Mouse (Mus musculus) gastrocnemius, adult 2 months (tissue): ENCODE results near the gene Cadps. TPM values are rescaled to one million over a fixed set of nuclear protein-coding genes. Genes with fewer than 3 reads are reported as not detected.
A peak's percentile ranks its signal among the peaks of the same experiment; 100 is the strongest.

Experiments used
- DNase-seq: peaks from one replicate; pipeline ENCODE4 v3.0.0; 2022
- H3K27ac ChIP-seq: fragments of 200-600 bp; 2 replicates; pipeline ENCODE4 v1.8.1; 2022; ENCODE audit warnings: mild to moderate bottlenecking
- H3K4me3 ChIP-seq: fragments of 200-600 bp; 2 replicates; pipeline ENCODE4 v1.8.1; 2022; ENCODE audit warnings: mild to moderate bottlenecking, moderate library complexity
- CTCF ChIP-seq: fragments of 200-600 bp; IDR thresholded peaks from 2 replicates; pipeline ENCODE4 v1.8.1; 2022; ENCODE audit warnings: antibody characterized with exemption, mild to moderate bottlenecking, moderate library complexity
- intact Hi-C: fragments of 180-260 bp; cut with DNase I; formaldehyde crosslinking; loops from one replicate; pipeline ENCODE4 v1.15.1; 2025
- long read RNA-seq, 2 experiments: library from polyadenylated mRNA; stranded (forward); transcript quantifications; one replicate each; pipeline ENCODE4 v2.0.0; 2021
- total RNA-seq, 2 experiments: library from RNA; stranded (reverse); gene quantifications; 2 replicates each; pipeline ENCODE4 v1.2.3; 2021

The Cadps gene
- total RNA-seq: under 1 TPM; 0.06 to 0.20 TPM
- long read RNA-seq, experiment 1: 0 reads
- long read RNA-seq, experiment 2: 0 reads

DNA sequence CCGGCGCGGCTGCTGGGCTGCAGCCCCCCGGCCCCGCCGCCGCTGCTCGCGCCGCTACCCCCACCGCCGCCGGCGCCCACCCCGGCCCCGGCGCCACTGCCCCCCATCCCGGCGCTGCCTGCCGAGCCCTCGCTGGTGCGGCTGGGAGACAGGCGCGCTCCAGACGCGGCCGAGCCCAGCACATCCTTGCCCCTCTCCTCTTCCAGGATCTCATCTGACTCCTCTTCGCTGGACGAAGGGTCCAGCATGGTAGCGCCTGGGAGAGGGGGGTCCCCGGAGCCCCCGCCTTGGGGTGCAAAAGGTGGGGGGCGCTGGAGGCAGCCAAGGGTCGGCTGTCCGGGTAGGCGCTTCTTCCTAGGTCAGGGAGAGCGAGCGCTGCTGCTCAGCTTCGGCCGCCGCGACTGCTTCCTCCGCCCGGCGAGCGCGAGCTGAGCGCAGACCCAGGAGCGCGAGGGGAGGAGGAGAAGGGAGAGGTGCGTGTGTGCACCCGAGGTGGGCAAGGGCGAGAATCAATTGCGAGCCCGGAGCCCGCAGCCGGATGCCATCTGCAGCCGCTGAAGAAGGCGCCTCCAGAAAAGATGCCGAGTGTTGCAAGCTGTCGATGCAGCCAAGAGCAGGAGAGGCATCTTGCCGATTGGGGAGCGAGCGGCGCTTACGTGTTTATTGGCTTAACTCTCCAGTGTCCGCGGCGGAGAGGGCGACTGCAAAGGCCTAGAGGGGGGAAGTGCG is at the start of gene Cadps:
Gene Cadps, minus strand, starts transcription at position 589 of the 729 bp plus-strand sequence.
- intact Hi-C loops: no loop called here
- peak; percentile 17 for DNase-seq
- peak within 1 kb of the TSS; percentile 32 for H3K4me3 ChIP-seq
- TF ChIP-seq CTCF: no peak
- H3K27ac ChIP-seq: no peak within 1 kb of the TSS

DNA sequence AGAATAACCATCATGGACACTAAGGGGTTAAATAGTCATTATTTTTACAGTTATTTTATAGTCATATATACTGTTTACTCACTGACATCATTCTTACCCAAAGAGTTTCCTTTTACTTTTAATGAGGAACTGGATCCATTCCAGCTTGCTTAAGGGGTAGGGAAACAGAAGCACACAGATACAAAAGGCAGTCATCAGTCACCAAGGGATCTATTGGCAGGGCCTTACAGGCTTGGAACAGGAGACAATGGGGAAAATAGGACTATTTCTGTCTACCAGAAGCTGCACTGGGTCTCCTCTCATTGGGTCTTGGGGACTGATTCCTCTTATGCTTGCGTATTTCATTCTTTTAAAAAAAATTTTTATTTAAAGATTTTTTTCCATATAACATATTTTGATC is 46.7 kb upstream of the Cadps start:
- intact Hi-C loops: no loop called here
- no peak for DNase-seq
- TF ChIP-seq CTCF: no peak
- H3K27ac ChIP-seq: no peak overlapping the region
- H3K4me3 ChIP-seq: no peak overlapping the region

DNA sequence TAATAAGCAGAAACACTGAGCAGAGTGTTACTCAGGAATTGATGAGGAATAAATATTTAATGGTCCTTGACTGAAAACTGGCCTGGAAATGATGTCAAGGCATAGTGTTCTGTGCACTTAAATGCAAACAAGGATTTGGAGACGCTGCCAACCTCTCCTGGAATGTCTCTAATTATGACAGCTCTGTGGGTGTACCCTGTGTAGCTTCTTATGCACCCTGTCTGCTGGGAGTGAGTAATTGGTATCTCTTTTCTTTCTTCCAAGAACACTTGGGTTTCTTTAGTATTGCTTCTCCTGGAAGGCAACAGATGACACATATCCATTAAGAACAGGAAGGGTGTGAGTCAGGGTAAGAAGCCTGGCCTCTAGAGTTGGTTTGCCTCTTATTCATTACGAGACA is 42.4 kb upstream of the Cadps start:
- DNase-seq: no peak
- Histone ChIP-seq H3K27ac (no peak overlapping the region), H3K4me3 (no peak overlapping the region)
- intact Hi-C loops: no loop called here
- no peak for TF ChIP-seq CTCF

DNA sequence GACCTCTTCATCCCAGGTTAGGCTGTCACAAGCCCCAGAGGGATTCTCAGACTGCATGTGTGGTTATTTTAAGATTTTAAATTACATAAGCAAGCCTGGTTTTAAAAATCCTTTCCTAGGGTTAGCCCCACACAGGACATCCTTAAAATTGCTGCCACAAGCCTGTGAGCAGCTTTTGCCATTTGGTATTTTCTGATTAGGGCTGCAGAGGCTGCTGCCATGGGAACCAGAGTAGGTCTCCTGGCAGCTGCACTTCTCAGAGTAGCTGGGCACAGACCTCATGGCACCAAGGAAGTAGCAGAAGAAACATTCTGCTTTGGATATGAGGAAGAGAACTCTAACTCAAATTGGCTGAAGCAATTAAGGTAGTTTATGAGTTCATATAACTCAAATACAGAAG is 21.0 kb upstream of the Cadps start:
- TF ChIP-seq CTCF: no peak
- intact Hi-C loops: no loop called here
- no peak for DNase-seq
- Histone ChIP-seq H3K27ac (no peak overlapping the region), H3K4me3 (no peak overlapping the region)

DNA sequence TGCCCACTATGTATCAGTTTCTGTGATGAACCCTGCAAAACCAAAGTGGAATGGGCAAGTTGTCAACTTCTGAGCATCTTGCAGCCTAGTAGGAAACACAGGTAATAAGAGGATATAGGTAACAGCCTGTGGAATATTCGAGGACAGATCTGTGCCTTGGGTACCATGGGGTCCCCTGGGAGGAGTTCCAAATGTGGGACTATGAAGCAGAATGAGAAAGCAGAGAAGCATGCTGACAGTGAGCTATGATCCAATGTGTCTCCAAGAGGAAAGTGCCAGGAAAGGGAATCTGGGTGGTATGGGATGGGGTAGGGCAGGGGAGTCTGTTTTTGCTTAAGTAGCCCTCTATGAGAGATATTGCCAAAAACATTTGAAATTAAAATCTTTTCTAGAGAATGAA is 16.6 kb upstream of the Cadps start:
- intact Hi-C loops: no loop called here
- DNase-seq: no peak
- TF ChIP-seq CTCF: no peak
- Histone ChIP-seq H3K4me3 (no peak overlapping the region), H3K27ac (no peak overlapping the region)

DNA sequence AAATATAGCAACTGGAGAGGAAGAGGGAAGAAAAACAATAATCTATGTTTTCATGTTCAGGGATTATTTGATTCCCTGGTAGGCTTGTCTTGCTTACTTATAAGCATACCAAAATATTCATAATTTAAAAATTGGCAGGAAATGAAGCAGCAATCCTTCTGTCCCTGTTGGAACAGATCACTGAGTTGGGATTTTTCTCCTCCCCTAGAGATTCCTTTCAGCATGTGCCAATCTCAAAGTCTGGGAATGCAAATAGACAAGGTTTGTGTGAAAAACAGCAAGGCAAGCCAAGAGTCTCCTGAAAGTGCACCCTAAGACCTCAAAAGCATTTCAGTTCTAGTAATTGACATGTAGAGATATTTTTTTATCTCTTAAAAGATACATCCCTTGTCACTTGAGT is 16.1 kb upstream of the Cadps start:
- Histone ChIP-seq H3K4me3 (no peak overlapping the region), H3K27ac (no peak overlapping the region)
- TF ChIP-seq CTCF: no peak
- intact Hi-C loops: no loop called here
- DNase-seq: no peak

DNA sequence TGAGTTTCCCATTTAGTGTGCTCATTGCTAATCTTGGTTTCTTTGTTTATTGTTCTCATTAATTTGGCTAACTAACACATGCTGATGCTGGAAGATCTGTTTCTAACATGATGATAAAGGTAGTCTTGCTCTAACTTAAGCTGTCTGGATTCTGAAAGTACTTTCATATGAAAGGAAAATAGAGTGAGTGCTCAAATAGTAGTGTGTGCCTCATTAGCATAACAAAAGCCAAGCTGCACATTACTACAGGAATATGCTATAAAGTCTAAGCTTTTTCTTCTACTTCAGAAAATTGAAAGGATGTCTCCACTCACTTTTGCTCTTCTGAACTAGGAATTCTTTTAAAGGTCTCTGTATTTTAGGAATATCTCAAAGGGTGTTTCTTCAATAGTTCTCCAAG is 15.4 kb upstream of the Cadps start:
- DNase-seq: no peak
- Histone ChIP-seq H3K4me3 (no peak overlapping the region), H3K27ac (no peak overlapping the region)
- intact Hi-C loops: no loop called here
- no peak for TF ChIP-seq CTCF

- TF ChIP-seq CTCF: no peak
- no peak overlapping the region for H3K4me3 ChIP-seq
- no peak overlapping the region for H3K27ac ChIP-seq
- no peak for DNase-seq
- intact Hi-C loops: no loop called here
These were observed 15.0 kb upstream of the Cadps start for GRCm38 (mm10) chr14:12837902-12838301.

- TF ChIP-seq CTCF: no peak
- DNase-seq: no peak
- H3K27ac ChIP-seq: no peak overlapping the region
- intact Hi-C loops: no loop called here
- H3K4me3 ChIP-seq: no peak overlapping the region
These were observed 902 bp upstream of the Cadps start for GRCm38 (mm10) chr14:12823781-12824180.

DNA sequence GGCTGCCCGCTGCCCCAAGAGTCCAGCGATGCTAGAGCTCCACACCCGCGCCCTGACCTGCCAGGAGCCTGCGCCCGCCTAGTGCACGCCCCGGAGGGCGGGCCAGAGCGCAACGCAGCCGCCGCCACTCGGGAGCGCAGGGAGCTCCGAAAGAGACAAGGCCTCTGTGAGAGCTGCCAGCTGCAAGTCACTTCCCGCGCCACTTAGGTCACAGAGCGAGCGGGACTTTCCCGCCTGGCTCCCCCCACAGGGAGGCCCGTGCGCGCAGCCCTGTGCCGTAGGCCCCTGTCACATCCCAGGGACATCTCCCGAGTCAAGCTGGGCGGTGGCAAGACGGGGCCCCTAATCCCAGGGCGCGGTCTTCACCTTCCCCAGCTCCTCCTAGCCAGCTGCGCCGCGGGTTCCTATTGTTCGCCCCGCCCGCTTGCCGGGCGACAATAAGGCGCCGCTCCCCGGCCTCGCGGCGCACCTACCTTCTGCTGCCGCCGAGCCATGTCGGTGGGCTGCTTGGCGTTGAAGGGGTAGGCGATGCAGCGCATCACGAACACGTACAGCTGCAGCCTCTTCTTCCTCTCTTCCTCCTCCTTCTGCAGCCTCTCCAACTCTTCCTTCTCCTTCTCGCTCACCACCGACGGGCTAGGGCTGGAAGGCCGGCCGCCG is 918 bp downstream of the Cadps start:
- DNase-seq: no peak
- Histone ChIP-seq H3K4me3 (peak overlapping the region; percentile 32), H3K27ac (no peak overlapping the region)
- no peak for TF ChIP-seq CTCF
- intact Hi-C loops: no loop called here

GRCm38 (mm10) chr14:12821156-12821813 is 1.6 kb downstream of the Cadps start:
- TF ChIP-seq CTCF: no peak
- no peak overlapping the region for H3K27ac ChIP-seq
- H3K4me3 ChIP-seq: peak overlapping the region; percentile 32; the same call in 1 of the 2 replicates
- DNase-seq: no peak
- intact Hi-C loops: no loop called here

DNA sequence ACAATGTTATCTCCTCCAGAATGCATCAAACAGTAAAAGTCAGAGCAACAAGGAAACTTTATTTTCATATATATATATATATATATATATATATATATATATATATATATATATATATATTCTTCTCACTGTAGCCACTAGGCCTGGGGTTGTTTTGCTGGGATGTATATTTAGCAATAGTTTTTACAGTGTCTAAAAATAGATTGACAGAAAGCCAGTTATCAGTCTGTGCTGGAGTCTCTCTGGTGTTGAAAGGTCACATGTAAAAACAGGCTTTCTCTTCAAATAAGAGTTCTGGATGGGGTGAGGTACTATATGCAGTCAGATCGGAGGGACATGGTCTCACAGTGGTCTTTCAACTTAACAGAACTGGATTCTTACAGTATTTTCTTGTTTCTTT is 2.7 kb downstream of the Cadps start:
- H3K4me3 ChIP-seq: no peak overlapping the region
- DNase-seq: no peak
- H3K27ac ChIP-seq: no peak overlapping the region
- intact Hi-C loops: no loop called here
- TF ChIP-seq CTCF: no peak

GRCm38 (mm10) chr14:12818442-12818841 is 4.4 kb downstream of the Cadps start:
- intact Hi-C loops: no loop called here
- TF ChIP-seq CTCF: no peak
- no peak overlapping the region for H3K4me3 ChIP-seq
- H3K27ac ChIP-seq: no peak overlapping the region
- DNase-seq: no peak
